Mouse (Mus musculus) heart, adult 2 months (tissue): ENCODE results near the gene F10. TPM values are rescaled to one million over a fixed set of nuclear protein-coding genes. Genes with fewer than 3 reads are reported as not detected.

Experiments
- DNase-seq, 2 experiments: peaks; one replicate each; pipeline ENCODE4 v3.0.0; 2021
- H3K27ac ChIP-seq: fragments of 200-600 bp; 2 replicates; pipeline ENCODE4 v1.8.1; 2022
- H3K27me3 ChIP-seq: fragments of 200-500 bp; 2 replicates; pipeline ENCODE4 v1.6.1; 2012; ENCODE audit warnings: mild to moderate bottlenecking, low read length, inconsistent platforms, mixed read lengths; ENCODE audit not compliant: control insufficient read depth, insufficient read depth
- H3K36me3 ChIP-seq: fragments of 200-500 bp; 2 replicates; pipeline ENCODE4 v1.6.1; 2012; ENCODE audit warnings: low read length, inconsistent platforms; ENCODE audit not compliant: control insufficient read depth, insufficient read depth
- H3K4me1 ChIP-seq: fragments of 200-500 bp; 2 replicates; pipeline ENCODE4 v1.6.1; 2011; ENCODE audit warnings: low read length; ENCODE audit not compliant: control insufficient read depth, insufficient read depth
- H3K4me3 ChIP-seq: fragments of 200-600 bp; 2 replicates; pipeline ENCODE4 v1.8.1; 2022
- H3K79me2 ChIP-seq: fragments of 200-500 bp; replicated peaks from 2 replicates; pipeline ENCODE4 v1.6.1; 2012; ENCODE audit warnings: mild to moderate bottlenecking, inconsistent platforms, low read length, moderate library complexity, mixed read lengths; ENCODE audit not compliant: control insufficient read depth, insufficient read depth
- H3K9ac ChIP-seq: fragments of 200-500 bp; 2 replicates; pipeline ENCODE4 v1.6.1; 2012; ENCODE audit warnings: low read depth, mild to moderate bottlenecking, control low read depth, inconsistent platforms, low read length, mixed read lengths
- CTCF ChIP-seq: fragments of 200-600 bp; IDR thresholded peaks from 2 replicates; pipeline ENCODE4 v1.8.1; 2022; ENCODE audit warnings: antibody characterized with exemption, mild to moderate bottlenecking, moderate library complexity
- EP300 ChIP-seq: fragments of 200-500 bp; IDR thresholded peaks from 2 replicates; pipeline ENCODE4 v1.6.1; 2011; ENCODE audit warnings: low read depth, low read length, control low read depth; ENCODE audit not compliant: insufficient read depth
- POLR2A ChIP-seq: fragments of 200-500 bp; IDR thresholded peaks from 2 replicates; pipeline ENCODE4 v1.6.1; 2011; ENCODE audit warnings: mild to moderate bottlenecking, low read depth, low read length, control low read depth; ENCODE audit not compliant: insufficient read depth
- WGBS: fragments of 180-500 bp; shearing (Covaris S2); methylation state at CpG from one replicate; pipeline ENCODE4 v1.1.7; 2018; 5-methylcytosine and 5-hydroxymethylcytosine counted together
- intact Hi-C: fragments of 180-260 bp; cut with DNase I; formaldehyde crosslinking; loops from one replicate; pipeline ENCODE4 v1.15.1; 2025
- polyA plus RNA-seq: library from polyadenylated mRNA; depleted of rRNA; stranded (reverse); fragments of >200 nt; gene quantifications from 2 replicates; pipeline ENCODE4 v1.2.3, GENCODE M21; 2012; rRNA removed
- total RNA-seq, 2 experiments: library from RNA; stranded (reverse); gene quantifications; 2 replicates each; pipeline ENCODE4 v1.2.3; 2021

F10 gene
- total and polyA plus RNA-seq, 3 experiments = 0.33 to 0.96 (median 0.60) TPM

DNA sequence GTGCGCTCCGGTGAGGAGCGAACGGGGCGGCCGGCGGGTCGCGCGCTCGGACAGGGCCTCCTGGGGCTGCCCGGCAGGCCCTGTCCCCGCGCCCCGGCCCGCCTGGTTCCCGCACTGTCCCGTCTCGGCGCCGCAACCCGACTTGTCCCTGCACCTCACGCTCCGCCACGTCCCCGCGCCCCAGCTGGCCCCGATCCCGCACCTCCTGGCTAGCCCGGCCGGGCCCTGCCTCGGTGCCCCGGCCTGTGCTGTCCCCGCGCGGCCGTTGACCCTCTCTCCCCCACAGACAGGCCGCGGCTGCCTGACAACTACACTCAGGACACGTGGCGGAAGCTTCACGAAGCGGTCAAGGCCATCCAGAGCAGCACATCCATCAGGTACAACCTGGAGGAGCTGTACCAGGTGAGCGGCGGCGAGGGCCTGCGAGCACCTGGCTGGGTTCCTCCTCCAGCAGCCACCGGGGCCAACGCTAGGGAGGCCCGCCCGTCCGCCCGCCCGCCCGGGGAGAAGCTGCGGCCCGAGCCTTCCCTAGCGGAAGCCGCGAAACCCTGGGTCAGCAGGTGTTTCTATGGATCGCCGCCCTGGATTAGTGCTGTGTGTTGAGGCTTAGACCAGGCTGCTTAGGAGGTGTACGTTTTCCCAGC is 68.9 kb downstream of the F10 start:
- Histone ChIP-seq H3K4me1 (peaks cover 9% of the 10 kb centered on the region), H3K36me3 (no peaks in the 10 kb centered on the region), H3K4me3 (peak overlapping the region; percentile 100), H3K27ac (peak overlapping the region; percentile 97), H3K27me3 (no peaks in the 10 kb centered on the region), H3K79me2 (peaks cover 10% of the 10 kb centered on the region), H3K9ac (peak overlapping the region; percentile 96)
- WGBS = 1% methylated on average over 55 of the region's 63 CpGs
- no peak for TF ChIP-seq POLR2A
- no peak for TF ChIP-seq EP300
- no peak for TF ChIP-seq CTCF
- intact Hi-C loops = loop anchor here (2.0 to 10.0 kb wide), 4 partner anchors 53 to 351 kb away; partner anchors contain the start of genes Atp11a and Lamp1
- no peak for DNase-seq

Other genes starting within 250 kb of the F10 start
- 100 to 1,000 TPM in 1 of 2 experiments, 10 to 100 TPM in 1; 58.4 to 104 TPM for gene Mcf2l, start 163.5 kb upstream of the F10 start, total RNA-seq
- gene Mcf2l, start 163.5 kb upstream of the F10 start, polyA plus RNA-seq = 30.3 and 40.2 TPM in 2 replicates
- under 1 TPM; 0.21 to 0.45 TPM for gene F7, start 11.3 kb upstream of the F10 start, total RNA-seq
- gene F7, start 11.3 kb upstream of the F10 start, polyA plus RNA-seq = 0.21 and 0.38 TPM in 2 replicates
- gene Proz, start 23.6 kb downstream of the F10 start, total RNA-seq = not detected
- 0.20 TPM in 1 of 2 replicates, not detected in the other for gene Proz, start 23.6 kb downstream of the F10 start, polyA plus RNA-seq
- gene Pcid2, start 68.2 kb downstream of the F10 start, total RNA-seq = 10 to 100 TPM in 1 of 2 experiments, 1 to 10 TPM in 1; 8.2 to 10.3 TPM
- 12.9 and 14.4 TPM in 2 replicates for gene Pcid2, start 68.2 kb downstream of the F10 start, polyA plus RNA-seq
- 10 to 100 TPM; 68.5 to 76.0 TPM for gene Cul4a, start 68.3 kb downstream of the F10 start, total RNA-seq
- 35.0 and 71.0 TPM in 2 replicates for gene Cul4a, start 68.3 kb downstream of the F10 start, polyA plus RNA-seq
- gene Lamp1, start 121.9 kb downstream of the F10 start, total RNA-seq = 100 to 1,000 TPM; 406 to 437 TPM
- 462 and 645 TPM in 2 replicates for gene Lamp1, start 121.9 kb downstream of the F10 start, polyA plus RNA-seq
- 1 to 10 TPM; 3.9 to 5.1 TPM for gene Grtp1, start 163.3 kb downstream of the F10 start, total RNA-seq
- 3.8 and 5.6 TPM in 2 replicates for gene Grtp1, start 163.3 kb downstream of the F10 start, polyA plus RNA-seq
- gene Adprhl1, start 216.9 kb downstream of the F10 start, total RNA-seq = 100 to 1,000 TPM; 587 to 599 TPM
- 371 and 464 TPM in 2 replicates for gene Adprhl1, start 216.9 kb downstream of the F10 start, polyA plus RNA-seq